Mouse (Mus musculus) adrenal gland, postnatal 25 days (tissue): ENCODE measurements around the gene Lpp. TPM values are rescaled to one million over a fixed set of nuclear protein-coding genes. Genes with fewer than 3 reads are reported as not detected.

Source experiments
- DNase-seq: peaks from one replicate; pipeline ENCODE4 v3.0.0; 2021; ENCODE audit warnings: mixed read lengths
- total RNA-seq: library from RNA; stranded (reverse); gene quantifications from 2 replicates; pipeline ENCODE4 v1.2.3, GENCODE M21; 2021

The Lpp gene
- total RNA-seq, 1 experiment from 2014 or later: 103 TPM

DNA sequence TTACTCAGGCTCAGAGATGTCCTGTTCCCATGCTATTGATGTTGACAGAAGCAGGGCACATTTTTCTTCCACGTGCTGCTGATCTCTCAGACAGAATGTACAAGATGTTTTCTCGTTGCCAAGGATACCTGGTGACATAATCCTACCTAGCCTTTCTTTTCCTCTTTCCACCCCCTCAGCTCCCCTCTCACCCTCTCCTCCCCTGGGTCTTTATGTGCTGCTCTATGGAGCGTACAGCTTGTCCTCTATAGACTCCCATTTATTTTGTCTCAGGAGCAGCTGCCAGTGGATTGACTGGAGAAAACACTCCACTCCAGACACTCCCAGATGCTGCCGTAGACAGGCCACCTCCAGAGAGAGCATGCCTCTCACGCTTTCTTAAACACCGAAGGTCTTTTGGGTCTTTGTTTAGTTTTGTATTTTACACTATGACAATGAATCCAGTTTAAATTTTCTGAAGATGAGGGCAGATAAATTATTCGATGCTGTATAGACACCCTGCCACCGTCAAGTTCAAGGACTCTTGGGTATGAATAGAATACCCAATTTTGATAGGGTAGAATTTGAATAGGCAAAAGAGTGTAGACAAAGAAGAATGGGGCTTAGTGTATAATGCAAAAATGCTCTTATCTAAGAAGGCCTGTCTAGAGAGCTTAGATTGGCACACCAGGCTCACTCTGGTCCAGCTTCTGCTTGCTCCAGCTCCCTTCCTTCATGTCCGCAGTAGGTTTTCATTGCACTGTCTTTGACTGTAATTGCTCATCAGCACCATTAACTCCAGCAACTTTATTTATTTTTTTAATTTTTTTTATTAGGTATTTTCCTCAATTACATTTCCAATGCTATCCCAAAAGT, 548.2 kb downstream of the Lpp start:
- DNase-seq: no peak

DNA sequence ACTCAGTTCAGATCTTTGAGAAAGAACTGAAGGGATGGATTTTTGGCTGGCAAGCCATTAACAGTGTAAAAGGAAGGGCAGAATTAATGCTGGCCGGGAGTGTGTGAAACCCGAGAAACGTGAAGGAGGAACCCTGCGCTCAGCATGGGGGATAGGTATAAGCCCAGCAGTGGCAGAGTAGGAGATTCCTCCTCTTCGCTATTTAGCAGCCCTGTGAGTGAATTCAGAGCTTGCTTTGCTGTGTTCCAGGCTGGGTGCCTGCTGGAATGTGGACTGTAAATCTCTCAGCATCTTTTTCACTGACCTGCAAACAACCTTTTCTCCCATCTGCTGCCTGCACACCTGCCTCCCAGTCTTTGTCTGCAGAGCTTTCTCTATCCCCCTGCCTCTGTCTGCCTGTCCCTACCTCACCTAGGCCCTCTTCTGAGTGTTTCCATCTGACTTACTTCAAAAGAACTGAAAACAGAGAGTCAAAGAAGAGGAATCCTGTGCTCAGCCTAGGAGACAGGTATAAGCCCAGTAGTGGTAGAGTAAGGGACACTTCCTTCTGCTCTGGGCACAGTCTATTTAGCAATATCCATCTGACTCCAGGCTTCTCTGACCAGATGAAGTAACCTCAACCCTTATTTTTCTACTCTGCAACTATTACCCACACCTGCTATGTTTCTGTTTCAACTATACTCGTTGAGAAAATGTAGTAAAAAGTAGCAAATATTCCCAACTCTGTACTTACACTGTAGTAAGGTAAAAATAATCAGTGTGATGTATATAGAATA, 550.4 kb downstream of the Lpp start:
- no peak for DNase-seq

DNA sequence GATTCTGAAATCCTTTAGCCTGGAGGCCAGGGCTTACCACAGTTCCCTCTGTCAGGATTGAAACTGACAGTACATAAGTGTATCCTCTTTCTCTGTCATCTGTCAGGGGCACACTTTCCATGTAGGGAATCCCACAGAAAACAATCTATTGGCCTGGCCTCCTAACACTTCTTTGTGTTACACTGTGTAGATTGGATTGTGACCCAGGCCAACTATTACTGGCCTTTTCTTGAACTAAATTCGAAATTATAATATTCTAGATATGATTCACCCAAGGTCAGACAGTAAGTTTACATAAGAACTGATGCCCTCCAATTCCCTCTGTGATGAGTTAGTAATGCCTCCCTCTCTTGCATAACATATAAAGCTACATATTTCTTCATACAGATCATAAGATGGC, 553.0 kb downstream of the Lpp start:
- no peak for DNase-seq

DNA sequence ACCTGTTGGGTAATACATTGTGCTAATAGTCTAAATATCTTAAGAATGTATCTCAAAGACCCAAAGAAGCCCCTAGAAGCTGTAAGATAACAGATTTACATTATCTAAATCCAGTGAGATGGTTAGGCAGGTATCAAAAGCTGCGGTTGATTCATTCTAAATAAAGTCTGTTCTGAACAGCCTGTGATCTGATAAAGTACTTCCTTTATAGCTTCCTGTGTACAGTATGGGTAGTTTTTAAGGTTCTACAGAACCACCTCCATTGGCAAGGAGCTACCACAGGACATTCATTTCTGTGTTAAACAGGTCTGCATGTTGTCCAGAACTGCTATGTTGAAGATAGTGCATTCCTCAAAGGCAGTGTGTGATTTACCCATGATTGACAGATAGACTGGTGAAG, 554.2 kb downstream of the Lpp start:
- no peak for DNase-seq

DNA sequence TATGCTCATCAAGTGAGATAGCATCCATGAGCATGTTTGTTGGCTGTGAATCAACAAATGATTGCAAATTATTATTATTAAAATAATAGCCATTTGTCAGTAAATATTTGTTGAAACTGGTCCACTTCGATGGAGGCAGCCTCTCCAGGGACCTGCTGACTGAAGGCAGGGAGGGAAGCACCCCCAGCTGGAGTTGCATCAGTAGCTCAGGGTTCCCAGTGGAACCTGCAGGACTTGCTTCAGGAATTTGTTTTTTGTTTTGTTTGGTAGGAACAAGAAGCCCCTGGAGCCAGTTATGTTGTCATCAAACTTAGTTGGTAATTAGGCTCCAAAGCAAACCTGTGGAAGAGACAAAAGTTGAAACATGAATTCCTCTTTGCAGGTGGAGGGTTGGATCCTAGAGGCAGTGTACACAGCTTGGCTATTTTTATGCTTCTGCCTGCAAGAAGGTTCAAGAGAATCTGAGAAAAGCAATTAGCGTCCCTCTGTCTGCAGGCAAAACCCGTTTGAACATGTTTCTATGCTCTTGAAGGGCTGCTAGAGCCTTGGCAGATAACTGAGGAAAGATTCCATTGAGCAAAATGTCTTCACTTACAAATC, 554.9 kb downstream of the Lpp start:
- DNase-seq: no peak

DNA sequence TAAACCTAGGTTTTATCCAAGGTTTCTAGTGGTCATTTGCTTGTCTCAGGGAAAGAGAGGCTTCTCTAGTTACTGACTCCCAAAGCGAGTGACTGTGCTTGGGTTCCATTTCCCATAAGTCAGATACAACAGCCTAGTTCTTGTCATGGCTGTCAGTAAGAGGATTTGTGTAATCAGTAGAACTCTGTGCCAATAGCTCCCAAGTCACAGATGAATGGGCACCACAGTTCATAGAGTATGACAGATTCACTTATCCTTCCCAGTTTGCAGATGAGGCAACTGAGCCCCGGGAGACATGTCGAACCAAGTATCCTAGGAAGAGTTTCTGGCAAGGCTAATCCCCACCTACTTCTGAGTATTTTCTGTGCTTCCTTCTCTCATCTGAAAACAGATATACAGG, 556.0 kb downstream of the Lpp start:
- no peak for DNase-seq

DNA sequence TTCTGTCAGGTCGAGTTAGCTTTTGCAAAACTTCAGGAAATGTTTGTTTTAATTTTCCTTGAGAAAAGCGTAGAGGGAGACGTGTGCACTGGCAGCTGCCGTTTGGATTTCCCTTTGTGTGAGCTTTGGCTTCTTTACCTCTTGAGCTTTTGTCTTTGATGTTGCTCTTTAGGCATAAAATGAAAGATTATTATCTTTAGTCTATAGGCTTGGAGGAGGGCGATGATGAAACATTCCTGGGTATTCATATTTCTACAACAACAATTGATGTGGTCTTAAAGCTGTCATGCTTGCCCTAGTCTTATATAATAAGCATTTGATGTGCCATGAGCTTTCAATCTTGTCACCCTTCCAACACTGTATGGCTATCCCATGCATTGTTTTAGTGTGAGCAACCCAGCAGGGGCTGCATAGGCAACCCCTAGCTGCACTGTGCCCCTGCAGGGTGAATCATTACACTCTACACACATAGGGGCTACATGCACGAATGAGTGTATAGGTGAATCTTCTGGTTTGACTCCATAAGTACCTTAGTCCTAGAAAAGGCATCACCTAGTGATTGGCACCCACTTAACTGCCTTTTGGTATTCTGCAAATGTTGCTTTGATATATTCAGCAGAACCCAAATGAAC, 556.9 kb downstream of the Lpp start:
- no peak for DNase-seq

DNA sequence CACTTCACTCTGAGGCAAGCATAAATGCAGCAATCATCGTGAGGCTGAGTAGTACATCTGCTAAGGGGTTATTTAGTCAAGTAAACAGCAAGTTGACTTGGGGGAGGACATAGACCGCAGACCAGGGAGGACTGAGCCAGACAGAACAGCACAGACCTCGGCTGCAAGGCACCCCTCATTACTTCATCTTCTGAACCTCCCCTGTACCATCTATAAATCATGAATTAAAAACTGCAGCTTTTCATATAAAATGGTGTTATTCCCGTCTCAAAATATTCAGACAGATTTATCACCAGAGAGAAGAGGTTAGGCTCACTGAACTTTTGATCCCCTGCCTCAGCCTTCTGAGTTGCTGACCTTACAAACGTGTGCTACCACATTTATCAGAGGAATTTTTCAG, 558.6 kb downstream of the Lpp start:
- DNase-seq: no peak

DNA sequence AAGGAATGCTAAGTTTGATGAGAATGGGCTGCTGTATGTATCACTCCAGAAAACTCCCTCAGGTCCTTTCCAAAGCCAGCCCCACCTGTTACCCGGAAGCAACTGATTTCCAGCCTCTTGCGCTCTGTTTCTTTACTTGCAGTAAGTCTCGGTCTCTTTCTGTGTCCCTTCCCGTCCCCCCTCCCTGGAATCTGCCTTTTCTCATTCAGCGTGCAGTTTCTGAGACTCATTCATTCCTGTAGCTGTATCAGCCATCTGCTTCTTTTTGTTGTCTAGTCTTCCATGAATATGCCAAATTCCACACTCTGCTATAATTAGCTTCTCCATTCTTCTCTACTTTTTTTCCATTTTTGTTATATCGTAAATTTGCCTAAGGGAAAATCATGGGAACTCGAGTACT, 561.7 kb downstream of the Lpp start:
- DNase-seq: no peak

DNA sequence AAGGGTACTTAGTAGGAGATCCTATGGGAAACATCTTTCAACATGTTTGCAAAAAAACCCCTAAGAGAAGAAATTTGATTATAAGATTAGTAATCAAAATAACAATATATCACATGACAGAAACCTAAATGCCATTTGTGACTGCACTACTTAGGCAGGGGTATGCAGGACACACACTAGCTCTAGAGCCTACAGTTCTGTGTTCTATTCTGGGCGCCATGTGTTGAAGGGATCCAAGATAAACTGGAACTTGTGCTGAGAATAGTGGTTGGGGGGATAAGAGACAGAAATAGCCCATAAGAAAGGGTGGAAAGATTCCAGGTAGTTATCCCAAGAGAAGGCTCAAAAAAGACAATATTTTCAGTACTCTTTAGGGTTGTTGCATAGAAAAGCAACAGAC, 565.4 kb downstream of the Lpp start:
- DNase-seq: no peak

DNA sequence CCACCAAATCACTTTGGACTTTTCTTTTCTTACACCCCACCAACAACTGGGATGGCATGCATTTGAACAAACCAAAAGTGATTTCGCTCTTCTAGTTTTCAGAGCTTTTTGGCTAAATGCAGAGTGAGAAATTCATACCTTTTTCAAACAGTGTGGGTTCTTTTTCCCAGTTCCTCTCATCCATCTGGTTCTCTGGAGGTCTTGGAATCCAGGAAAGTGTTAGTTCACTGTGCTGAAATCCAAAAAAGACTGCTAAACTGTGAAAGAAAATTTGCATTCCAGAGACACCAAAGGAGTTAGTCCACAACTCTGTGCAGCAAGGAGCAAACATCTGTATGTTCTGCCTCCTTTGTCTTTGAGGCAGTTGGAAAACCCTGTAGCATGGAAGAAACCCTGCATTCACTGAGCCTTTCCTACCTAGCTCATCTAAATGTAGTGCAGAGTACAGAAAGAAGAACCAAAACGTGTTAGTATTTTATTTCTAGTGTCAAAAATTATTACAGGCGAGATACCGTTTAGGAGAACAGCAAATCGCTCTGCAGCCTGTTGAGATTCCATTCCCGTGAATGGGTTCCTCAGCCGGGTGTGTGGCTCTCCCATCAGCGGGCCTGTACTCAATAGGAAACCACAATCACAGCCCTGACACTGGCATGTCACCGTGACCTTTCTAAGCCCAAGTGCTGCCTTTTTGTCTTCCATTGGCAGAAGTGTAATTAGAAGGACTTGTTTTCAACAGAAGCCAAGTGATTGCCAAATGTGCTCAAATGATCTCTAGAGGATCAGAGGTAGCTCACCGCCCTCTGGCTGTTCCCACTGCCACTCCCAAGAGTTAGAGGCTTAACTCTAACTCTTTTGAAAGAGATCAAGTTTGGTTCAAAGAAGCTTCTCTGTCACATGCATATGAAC, 567.8 kb downstream of the Lpp start:
- no peak for DNase-seq

DNA sequence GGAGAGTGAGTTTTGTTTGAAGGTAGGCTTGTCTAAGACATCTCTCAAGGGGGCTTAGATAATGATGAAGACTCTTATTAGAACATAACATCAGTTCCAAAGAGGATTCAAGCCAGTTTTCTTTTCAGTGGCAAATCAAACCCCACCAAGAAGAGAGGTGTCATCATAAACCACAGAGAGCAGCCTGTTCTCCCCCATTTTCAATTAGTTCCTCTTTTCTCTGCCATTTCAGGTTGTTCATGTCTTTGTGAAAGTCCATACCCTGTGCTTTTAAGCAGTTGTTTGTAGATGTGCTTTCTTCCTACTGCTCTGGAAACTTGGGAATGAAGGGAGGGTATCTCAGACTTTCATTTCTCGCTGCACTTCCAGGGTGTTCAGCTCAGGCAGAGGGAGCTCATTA, 571.0 kb downstream of the Lpp start:
- no peak for DNase-seq

DNA sequence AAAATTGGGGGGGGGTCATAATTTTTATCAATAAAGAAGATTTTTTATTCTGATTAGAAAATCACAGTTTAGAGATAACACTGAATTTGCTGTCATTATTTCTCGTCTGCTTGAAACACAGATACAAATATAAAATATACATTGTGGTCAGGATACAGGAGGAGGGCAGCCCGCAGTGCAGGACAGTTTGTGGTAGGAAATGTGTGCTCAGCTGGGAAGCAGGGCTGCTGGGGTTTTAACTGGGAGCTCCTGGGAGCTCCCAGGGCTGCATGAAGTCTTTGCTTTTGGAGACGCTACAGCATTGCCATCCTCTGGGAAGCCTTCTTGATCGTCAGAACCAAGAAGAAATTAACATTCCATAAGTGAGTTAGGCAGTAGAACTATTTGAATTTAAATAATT, 571.8 kb downstream of the Lpp start:
- no peak for DNase-seq

DNA sequence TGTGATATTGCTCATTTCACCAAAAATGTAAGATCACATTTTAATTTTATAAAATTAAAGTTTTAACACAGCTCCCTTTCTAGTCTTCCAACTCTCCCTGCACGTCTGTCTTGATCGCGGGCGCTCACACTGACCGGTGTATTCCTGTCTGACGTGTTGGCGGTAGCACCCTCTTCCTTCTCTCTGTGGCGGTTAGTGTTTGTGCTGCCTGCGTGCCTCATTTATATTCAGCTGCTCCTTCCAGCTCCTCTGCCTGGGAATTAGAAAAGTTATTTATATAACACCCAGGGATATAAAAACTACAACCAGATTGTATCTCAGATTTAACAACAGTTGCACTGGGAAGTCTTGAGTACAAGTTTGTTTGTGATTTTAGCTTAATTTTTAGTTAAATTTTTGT, 573.2 kb downstream of the Lpp start:
- DNase-seq: no peak

DNA sequence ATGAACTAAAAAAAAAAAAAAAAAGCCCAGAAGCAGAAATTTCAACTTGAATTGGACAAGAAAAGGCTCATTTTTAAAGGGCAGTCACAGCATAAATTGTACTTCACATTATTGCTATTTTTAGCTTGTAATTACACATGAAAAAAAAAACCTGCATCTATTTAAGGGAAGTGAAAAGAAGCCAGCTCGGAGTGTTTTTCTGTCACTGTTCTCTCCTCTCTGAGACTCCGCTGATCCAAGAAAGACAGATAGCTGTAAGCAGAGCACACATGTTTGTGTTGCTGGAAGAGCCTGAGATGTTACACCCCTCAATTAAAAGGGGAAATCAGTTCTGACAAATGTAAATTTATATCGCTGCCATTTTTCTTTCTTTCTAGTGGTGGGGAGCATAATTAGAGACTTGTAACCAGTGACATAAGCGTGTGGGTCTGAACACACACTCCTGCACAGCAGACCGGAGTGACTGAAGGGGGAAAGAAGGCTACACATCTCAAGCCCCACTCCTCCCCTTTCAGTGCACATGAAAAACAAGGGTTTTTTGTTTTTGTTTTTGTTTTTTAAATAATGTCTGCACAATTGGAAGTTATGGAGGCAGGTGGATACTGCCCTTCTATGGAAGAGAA, 579.8 kb downstream of the Lpp start:
- DNase-seq: no peak

DNA sequence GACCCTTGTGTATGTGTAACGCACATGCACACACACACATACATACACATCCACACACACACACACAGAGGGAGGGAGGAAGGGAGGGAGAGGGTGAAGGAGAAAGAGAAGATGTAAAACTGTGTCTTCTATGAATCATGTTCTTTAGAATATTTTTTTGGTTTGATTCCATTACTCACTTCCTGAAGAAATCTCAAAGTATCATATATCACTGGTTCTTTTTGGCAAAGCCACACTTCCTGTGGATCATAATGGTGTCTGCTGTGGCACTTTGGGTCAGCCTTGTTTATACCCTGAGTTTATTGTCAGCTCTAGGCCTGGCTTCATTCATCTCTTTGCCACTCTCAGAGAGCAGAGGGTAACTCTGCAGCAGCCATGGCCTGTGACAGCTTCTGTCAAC, 584.5 kb downstream of the Lpp start:
- DNase-seq: no peak

DNA sequence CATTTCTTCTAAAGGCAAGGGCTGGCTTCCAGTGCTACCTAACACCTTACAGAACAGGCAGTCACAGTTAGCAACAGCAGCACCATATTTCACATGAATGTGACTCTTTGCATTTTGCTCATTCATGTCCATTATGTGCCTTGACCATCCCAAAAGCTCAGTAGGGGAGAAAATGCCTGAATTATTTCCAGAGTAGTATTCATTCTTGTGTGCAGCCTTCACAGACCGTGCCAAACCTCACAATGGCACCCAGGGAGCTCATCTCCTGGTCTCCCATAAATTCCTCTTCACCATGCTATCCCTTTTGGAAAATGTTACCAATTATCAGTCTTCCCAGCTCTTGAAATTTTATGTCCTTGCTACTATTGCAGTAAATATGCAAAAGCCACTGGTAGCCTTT, 584.9 kb downstream of the Lpp start:
- DNase-seq: no peak

DNA sequence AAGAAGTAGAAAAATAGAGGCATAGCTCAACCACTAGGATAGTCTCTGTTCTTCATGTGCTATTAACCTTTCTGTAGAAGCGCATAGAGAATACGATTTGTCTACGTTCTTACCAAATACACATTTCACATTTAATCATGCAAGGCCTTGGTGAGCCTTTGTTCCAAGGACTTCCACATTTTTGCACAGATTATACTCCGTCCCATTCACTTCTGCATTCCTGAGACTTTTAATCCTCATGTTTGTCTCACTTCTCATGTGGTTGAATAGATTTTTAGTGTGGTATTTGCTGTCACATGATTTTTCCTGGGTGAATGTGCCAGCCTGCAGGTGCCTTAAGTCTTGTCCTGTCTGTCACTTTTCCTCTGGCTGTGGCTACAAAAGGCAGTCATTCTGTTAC, 586.1 kb downstream of the Lpp start:
- DNase-seq: no peak

DNA sequence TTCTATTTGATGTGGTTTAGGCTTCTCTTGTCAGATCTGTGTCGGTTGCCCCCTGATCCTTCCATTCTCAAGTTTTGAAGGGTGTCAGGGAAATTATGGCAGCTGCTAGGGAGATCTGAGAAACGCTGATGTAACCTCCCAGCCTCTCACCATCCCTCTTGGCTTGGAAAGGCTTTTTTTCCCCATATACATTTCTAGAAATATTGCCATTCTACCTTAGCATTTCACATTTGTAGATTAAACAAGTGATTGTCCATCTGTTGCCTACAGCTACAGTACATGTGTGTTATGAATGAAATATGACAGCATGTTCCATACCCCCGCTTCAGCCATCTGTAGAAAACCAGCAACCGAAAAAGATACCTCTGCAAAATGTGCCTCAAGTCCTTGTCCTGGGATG, 589.5 kb downstream of the Lpp start:
- DNase-seq: no peak

DNA sequence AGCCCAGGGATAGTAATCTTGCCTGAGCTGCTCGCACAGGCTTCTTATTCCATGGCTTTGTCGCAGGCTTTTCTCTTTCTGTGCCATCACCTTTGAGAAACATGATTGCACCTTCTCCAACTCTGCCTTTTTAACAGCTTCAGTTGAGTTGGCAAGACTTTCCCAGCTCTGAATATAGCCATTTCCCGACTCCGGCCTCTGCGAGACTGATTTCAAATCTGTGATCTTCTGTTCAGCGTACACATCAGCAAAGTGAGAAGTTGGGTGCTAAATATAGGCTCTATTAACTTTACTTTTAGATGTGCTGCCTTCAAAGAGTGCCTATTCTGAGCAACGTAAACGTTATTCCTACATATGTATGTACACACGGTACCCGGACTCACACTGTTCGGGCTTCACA, 597.0 kb downstream of the Lpp start:
- DNase-seq: no peak

DNA sequence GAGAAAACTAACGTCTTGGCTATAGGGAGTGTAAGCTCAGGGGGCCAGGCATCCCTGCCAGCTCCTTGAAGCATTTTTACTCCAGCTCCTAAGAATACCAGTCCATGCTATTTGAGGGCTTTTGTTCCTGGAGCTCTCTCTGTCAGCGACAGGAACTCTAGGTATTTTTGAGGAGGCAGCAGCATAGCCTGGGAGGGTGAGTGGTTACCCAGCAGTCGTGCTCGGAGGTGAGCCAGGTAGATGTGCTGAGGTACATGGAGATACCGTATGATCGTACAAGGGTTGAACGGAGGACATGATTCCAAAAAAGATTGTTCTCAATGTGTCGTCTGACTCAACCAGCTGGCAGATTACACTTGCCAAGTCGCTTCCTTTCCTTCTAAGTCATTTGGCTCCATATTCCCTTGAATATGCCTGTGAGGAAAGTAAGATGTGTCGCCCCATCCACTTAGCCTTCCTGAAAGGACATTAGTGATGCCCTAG, 597.8 kb downstream of the Lpp start:
- no peak for DNase-seq
